Mouse (Mus musculus) G1E (cell line): Measurements from ENCODE around the gene Pth1r.

Source experiments
- CTCF ChIP-seq: IDR thresholded peaks from 2 replicates; pipeline ENCODE4 v1.5.1; 2012; ENCODE audit warnings: low read depth, low read length, inconsistent platforms, mixed read lengths
- GATA1 ChIP-seq: IDR thresholded peaks from 2 replicates; pipeline ENCODE4 v1.6.1; 2012; ENCODE audit warnings: borderline replicate concordance, low read length, inconsistent platforms, mixed read lengths

GRCm38 (mm10) chr9:110685591-110685990 lies 61.4 kb downstream of the Pth1r start:
- TF ChIP-seq CTCF (no peak), GATA1 (no peak)
